Mouse (Mus musculus): ENCODE measurements around the gene Fbxo47. TPM values are rescaled to one million over a fixed set of nuclear protein-coding genes. Genes with fewer than 3 reads are reported as not detected.

The Fbxo47 gene
- polyA plus RNA-seq, 1 experiment from 2014 or later, result 0.26 TPM

DNA sequence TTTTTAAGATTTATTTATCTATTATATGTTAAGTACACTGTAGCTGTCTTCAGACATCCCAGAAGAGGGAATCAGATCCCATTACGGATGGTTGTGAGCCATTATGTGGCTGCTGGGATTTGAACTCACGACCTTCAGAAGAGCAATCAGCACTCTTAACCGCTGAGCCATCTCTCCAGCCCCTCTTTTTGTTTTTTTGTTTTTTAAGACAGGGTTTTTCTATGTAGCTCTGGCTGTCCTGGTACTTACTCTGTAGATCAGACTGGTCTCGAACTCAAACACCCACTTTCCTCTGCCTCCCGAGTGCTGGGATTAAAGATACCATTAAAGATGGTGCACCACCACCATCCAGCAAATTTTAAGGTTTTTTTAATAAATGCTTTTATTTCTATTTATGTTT lies 18.5 kb downstream of the Fbxo47 start:
- H3K4me2 ChIP-seq (ENCODE audit: low read depth, low read length), result no peak overlapping the region
- ATAC-seq, result no peak
- H3K9ac ChIP-seq (ENCODE audit: low read depth, low read length), result no peak overlapping the region
- 87% methylated on average over 5 of the region's 5 CpGs for WGBS
- H3K27ac ChIP-seq (ENCODE audit: low read length), result no peak overlapping the region
- no peaks in the 10 kb centered on the region for H3K36me3 ChIP-seq (ENCODE audit: control insufficient read depth, insufficient read depth, low read length)
- H3K4me1 ChIP-seq (ENCODE audit: control insufficient read depth, insufficient read depth, low read length), result no peaks in the 10 kb centered on the region
- H3K27me3 ChIP-seq (replicated peaks; ENCODE audit: control insufficient read depth, insufficient read depth, low read length), result no peaks in the 10 kb centered on the region
- no peaks in the 10 kb centered on the region for H3K9me3 ChIP-seq (ENCODE audit: control insufficient read depth, low read length)
- no peak overlapping the region for H3K4me3 ChIP-seq (ENCODE audit: low read length)

DNA sequence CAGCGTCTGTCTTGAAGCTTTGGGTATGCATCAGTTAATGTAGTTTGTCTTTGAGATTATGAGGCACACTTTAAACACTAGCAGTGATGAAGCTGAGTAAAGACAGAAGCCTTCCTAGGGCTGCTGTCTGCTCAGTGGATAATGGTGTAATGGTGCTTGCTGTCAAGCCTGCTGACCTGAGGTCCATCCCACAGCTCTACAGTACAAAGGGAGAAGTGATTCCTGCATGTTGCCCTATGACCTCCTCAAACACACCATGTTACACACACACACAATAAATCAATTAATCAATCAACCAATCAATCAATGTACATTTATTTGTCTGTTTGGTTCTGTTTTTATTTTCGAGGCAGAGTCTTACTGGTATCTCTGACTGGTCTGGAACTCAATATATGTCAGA lies 21.8 kb downstream of the Fbxo47 start:
- no peak overlapping the region for H3K9ac ChIP-seq (ENCODE audit: low read depth, low read length)
- H3K36me3 ChIP-seq (ENCODE audit: control insufficient read depth, insufficient read depth, low read length), result no peaks in the 10 kb centered on the region
- H3K4me3 ChIP-seq (ENCODE audit: low read length), result no peak overlapping the region
- H3K4me1 ChIP-seq (ENCODE audit: control insufficient read depth, insufficient read depth, low read length), result no peaks in the 10 kb centered on the region
- no peak overlapping the region for H3K4me2 ChIP-seq (ENCODE audit: low read depth, low read length)
- ATAC-seq, result no peak
- no peaks in the 10 kb centered on the region for H3K27me3 ChIP-seq (replicated peaks; ENCODE audit: control insufficient read depth, insufficient read depth, low read length)
- 50% methylated on average over 2 of the region's 2 CpGs for WGBS
- no peaks in the 10 kb centered on the region for H3K9me3 ChIP-seq (ENCODE audit: control insufficient read depth, low read length)
- H3K27ac ChIP-seq (ENCODE audit: low read length), result no peak overlapping the region

DNA sequence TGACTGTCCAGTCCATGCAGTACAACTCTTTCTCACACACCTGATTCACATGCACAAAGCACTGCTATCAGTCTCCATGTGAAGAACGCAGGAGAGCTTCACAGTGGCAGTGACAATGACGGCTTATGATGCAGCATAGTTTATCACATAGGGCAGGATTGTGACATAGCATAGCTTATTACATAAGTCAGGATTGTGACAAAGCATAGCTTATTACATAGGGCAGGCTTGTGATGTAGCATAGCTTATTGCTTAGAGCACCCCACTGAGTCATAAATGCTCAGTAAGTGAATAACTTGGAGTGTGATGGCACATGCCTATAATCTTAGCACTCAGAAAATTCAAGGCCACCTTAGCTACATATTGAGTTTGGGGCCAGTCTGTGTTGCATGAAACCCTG lies 28.5 kb downstream of the Fbxo47 start:
- H3K4me2 ChIP-seq (ENCODE audit: low read depth, low read length), result no peak overlapping the region
- peak; percentile 43 for ATAC-seq
- H3K9ac ChIP-seq (ENCODE audit: low read depth, low read length), result no peak overlapping the region
- no peak overlapping the region for H3K4me3 ChIP-seq (ENCODE audit: low read length)
- no peak overlapping the region for H3K27ac ChIP-seq (ENCODE audit: low read length)
- no peaks in the 10 kb centered on the region for H3K36me3 ChIP-seq (ENCODE audit: control insufficient read depth, insufficient read depth, low read length)
- no peaks in the 10 kb centered on the region for H3K4me1 ChIP-seq (ENCODE audit: control insufficient read depth, insufficient read depth, low read length)
- 76% methylated on average over 2 of the region's 2 CpGs for WGBS
- H3K9me3 ChIP-seq (ENCODE audit: control insufficient read depth, low read length), result no peaks in the 10 kb centered on the region
- no peaks in the 10 kb centered on the region for H3K27me3 ChIP-seq (replicated peaks; ENCODE audit: control insufficient read depth, insufficient read depth, low read length)

DNA sequence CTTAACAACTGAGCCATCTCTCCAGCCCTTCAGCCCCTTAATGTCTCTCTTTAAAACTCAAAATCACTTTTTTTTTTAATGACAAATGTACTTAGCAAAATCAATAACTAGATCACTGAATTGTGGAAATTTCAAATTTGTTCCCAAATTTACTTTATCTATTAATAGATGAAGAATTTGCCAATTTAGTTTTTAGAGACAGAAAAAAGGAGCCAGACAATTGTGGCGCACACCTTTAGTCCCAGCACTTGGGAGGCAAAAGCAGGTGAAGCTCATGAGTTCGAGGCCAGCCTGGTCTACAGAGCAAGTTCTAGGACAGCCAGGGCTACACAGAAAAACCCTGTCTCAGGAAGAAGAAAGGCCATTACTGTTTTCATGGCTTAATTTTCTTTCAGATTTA lies 32.4 kb downstream of the Fbxo47 start:
- 90% methylated on average over 2 of the region's 2 CpGs for WGBS
- no peak for ATAC-seq
- Histone ChIP-seq H3K4me3 (ENCODE audit: low read length) (no peak overlapping the region), H3K27ac (ENCODE audit: low read length) (no peak overlapping the region), H3K9ac (ENCODE audit: low read depth, low read length) (no peak overlapping the region), H3K27me3 (replicated peaks; ENCODE audit: control insufficient read depth, insufficient read depth, low read length) (no peaks in the 10 kb centered on the region), H3K4me2 (ENCODE audit: low read depth, low read length) (no peak overlapping the region), H3K36me3 (ENCODE audit: control insufficient read depth, insufficient read depth, low read length) (no peaks in the 10 kb centered on the region), H3K9me3 (ENCODE audit: control insufficient read depth, low read length) (no peaks in the 10 kb centered on the region), H3K4me1 (ENCODE audit: control insufficient read depth, insufficient read depth, low read length) (no peaks in the 10 kb centered on the region)

DNA sequence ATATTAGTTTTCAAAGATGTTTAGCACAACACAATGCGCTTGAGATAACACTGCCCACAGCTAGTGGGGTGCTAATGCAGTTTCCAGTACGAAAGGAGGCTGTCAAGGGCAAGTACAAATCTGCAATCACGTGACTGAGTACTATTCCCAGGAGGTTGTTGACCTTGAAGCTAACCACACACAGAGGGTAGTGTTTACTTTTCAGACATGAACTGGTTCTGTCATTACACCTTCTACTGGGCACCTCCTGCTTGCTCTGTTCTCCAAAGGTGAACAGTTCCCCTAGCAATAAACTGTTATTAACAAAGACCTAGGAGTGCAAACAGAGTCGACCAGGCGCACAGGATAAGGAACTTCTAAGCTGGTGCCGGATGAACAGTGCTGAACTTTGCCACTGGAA lies 33.6 kb downstream of the Fbxo47 start:
- peak overlapping the region; percentile 20; the same call in 1 of the 2 replicates for H3K27ac ChIP-seq (ENCODE audit: low read length)
- peak; percentile 97 for ATAC-seq

DNA sequence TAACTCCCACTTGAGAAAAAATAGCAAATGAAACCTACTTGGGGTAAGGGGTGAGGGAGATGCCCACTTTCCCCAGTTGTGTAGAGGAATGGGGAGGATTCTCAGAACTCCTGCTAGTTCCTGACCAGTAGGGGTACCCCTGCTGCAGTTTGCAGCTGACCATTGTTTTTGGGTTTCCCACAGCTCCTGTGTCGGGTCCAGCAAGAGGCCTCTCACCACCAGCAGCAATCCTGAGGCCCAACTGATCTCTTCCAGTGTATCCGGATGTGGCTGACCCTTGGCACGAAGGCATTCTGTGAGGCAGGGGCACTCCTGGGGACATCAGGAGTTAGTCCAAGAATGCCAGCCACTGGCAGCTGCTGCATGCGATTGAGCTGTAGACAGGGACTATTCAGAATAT lies 42.0 kb downstream of the Fbxo47 start:
- Histone ChIP-seq H3K4me3 (ENCODE audit: low read length) (no peak overlapping the region), H3K27ac (ENCODE audit: low read length) (no peak overlapping the region), H3K36me3 (ENCODE audit: control insufficient read depth, insufficient read depth, low read length) (no peaks in the 10 kb centered on the region), H3K4me2 (ENCODE audit: low read depth, low read length) (peak overlapping the region; percentile 13; the same call in 1 of the 2 replicates), H3K9me3 (ENCODE audit: control insufficient read depth, low read length) (no peaks in the 10 kb centered on the region), H3K4me1 (ENCODE audit: control insufficient read depth, insufficient read depth, low read length) (peaks cover 4% of the 10 kb centered on the region; the same call in 1 of the 2 replicates), H3K9ac (ENCODE audit: low read depth, low read length) (no peak overlapping the region), H3K27me3 (replicated peaks; ENCODE audit: control insufficient read depth, insufficient read depth, low read length) (no peaks in the 10 kb centered on the region)
- WGBS, result 58% methylated on average over 4 of the region's 4 CpGs
- no peak for ATAC-seq

More for the DNA sequence above, 33.6 kb downstream of the Fbxo47 start:
- Histone ChIP-seq H3K36me3 (ENCODE audit: control insufficient read depth, insufficient read depth, low read length) (no peaks in the 10 kb centered on the region), H3K4me1 (ENCODE audit: control insufficient read depth, insufficient read depth, low read length) (no peaks in the 10 kb centered on the region), H3K4me2 (ENCODE audit: low read depth, low read length) (no peak overlapping the region), H3K27me3 (replicated peaks; ENCODE audit: control insufficient read depth, insufficient read depth, low read length) (no peaks in the 10 kb centered on the region), H3K4me3 (ENCODE audit: low read length) (no peak overlapping the region), H3K9me3 (ENCODE audit: control insufficient read depth, low read length) (no peaks in the 10 kb centered on the region), H3K9ac (ENCODE audit: low read depth, low read length) (no peak overlapping the region)
- 26% methylated on average over 6 of the region's 6 CpGs for WGBS

DNA sequence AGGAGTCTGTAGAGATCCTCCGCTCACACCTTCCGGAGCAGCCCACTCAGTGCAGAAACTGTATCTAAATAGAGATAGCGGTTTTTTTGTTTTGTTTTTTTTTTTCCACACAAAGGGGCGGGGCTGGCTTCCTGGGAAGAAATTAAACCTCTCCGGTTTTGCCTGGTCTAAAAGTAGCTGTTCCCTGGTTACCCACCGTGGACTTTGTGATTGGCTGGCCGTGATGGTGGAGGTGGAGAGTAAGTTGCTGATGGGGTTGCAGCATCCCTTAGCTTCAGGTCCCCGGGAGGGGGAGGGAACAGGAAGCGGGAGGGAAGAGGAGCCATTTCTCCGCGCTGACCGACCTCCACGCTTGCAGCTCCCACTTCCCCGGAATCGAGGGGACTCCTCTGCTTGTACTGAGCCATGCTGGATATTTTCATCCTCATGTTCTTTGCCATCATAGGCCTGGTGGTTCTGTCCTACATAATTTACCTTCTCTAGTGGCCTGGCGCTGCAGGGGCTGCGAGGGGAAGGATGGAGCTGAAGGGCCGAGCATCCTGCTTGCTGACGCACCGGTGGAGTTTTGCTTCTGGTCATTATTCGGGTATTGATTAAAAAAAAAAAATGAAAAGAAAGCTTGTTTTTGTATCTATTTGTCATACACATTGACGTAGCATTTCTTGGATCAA lies 42.8 kb downstream of the Fbxo47 start:
- no peaks in the 10 kb centered on the region for H3K9me3 ChIP-seq (ENCODE audit: control insufficient read depth, low read length)
- no peaks in the 10 kb centered on the region for H3K36me3 ChIP-seq (ENCODE audit: control insufficient read depth, insufficient read depth, low read length)
- peak overlapping the region; percentile 66 for H3K9ac ChIP-seq (ENCODE audit: low read depth, low read length)
- peak overlapping the region; percentile 65 for H3K27ac ChIP-seq (ENCODE audit: low read length)
- peaks cover 4% of the 10 kb centered on the region; the same call in 1 of the 2 replicates for H3K4me1 ChIP-seq (ENCODE audit: control insufficient read depth, insufficient read depth, low read length)
- peak overlapping the region; percentile 59 for H3K4me2 ChIP-seq (ENCODE audit: low read depth, low read length)
- H3K27me3 ChIP-seq (replicated peaks; ENCODE audit: control insufficient read depth, insufficient read depth, low read length), result no peaks in the 10 kb centered on the region
- peak; percentile 69 for ATAC-seq
- H3K4me3 ChIP-seq (ENCODE audit: low read length), result peak overlapping the region; percentile 50
- WGBS, result 5% methylated on average over 22 of the region's 22 CpGs

DNA sequence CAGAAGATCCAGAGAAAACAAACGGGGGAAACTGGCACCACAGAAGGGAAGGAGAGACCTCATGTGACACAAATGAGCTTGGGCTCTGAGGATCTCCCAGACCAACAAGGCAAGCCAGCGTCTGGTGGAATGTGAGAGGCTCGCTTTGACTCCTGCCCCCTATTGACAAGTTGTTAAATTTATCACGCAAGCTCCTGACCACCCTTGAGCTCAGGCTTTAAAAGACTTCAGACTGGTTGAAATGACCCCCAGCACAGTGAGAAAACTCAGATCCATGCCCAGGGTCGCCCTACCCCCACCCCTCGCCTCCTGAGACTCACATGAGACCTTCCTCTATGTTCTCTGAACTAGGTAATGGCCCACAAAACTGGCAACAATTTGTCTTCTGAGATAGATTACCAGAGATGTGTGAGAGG lies 43.4 kb downstream of the Fbxo47 start, which contains the start of gene B230217C12Rik:
Gene B230217C12Rik, plus strand, starts transcription at position 242 of the 416 bp plus-strand sequence.
- no peaks in the 10 kb centered on the region for H3K27me3 ChIP-seq (replicated peaks; ENCODE audit: control insufficient read depth, insufficient read depth, low read length)
- peak within 1 kb of the TSS; percentile 59 for H3K4me2 ChIP-seq (ENCODE audit: low read depth, low read length)
- 2% methylated on average over 6 of the region's 6 CpGs for WGBS
- H3K9ac ChIP-seq (ENCODE audit: low read depth, low read length), result peak within 1 kb of the TSS; percentile 66
- peak within 1 kb of the TSS; percentile 65 for H3K27ac ChIP-seq (ENCODE audit: low read length)
- no peaks in the 10 kb centered on the region for H3K9me3 ChIP-seq (ENCODE audit: control insufficient read depth, low read length)
- peaks cover 4% of the 10 kb centered on the region; the same call in 1 of the 2 replicates for H3K36me3 ChIP-seq (ENCODE audit: control insufficient read depth, insufficient read depth, low read length)
- ATAC-seq, result peak; percentile 47; the same call in 1 of the 2 replicates
- peaks cover 4% of the 10 kb centered on the region; the same call in 1 of the 2 replicates for H3K4me1 ChIP-seq (ENCODE audit: control insufficient read depth, insufficient read depth, low read length)
- H3K4me3 ChIP-seq (ENCODE audit: low read length), result peak within 1 kb of the TSS; percentile 50

DNA sequence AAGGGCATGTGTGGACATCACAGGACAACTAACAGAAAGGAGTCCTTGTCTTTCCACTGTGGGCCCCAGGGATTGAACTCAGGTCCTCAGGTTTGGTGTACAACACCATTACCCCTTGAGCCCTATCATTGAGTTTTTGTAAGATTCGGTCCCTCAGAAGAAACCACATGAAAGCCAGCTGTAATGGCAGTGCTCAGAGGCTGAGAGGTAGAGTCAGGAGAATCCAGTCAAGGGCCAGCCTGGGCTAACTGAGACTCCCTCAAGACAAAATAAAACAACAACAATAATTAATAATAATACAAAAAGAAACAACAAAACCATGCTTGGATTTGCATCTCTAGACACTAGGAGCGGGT lies 43.8 kb downstream of the Fbxo47 start:
- peak overlapping the region; percentile 59 for H3K4me2 ChIP-seq (ENCODE audit: low read depth, low read length)
- peaks cover 4% of the 10 kb centered on the region; the same call in 1 of the 2 replicates for H3K36me3 ChIP-seq (ENCODE audit: control insufficient read depth, insufficient read depth, low read length)
- H3K27ac ChIP-seq (ENCODE audit: low read length), result peak overlapping the region; percentile 25; the same call in 1 of the 2 replicates
- H3K27me3 ChIP-seq (replicated peaks; ENCODE audit: control insufficient read depth, insufficient read depth, low read length), result no peaks in the 10 kb centered on the region
- H3K4me1 ChIP-seq (ENCODE audit: control insufficient read depth, insufficient read depth, low read length), result peaks cover 4% of the 10 kb centered on the region; the same call in 1 of the 2 replicates
- H3K9me3 ChIP-seq (ENCODE audit: control insufficient read depth, low read length), result no peaks in the 10 kb centered on the region
- WGBS, result 70% methylated on average over 2 of the region's 2 CpGs
- no peak overlapping the region for H3K9ac ChIP-seq (ENCODE audit: low read depth, low read length)
- H3K4me3 ChIP-seq (ENCODE audit: low read length), result no peak overlapping the region
- ATAC-seq, result no peak
